Mouse (Mus musculus) C2C12 (cell line): ENCODE results near the gene Dll3. TPM values are rescaled to one million over a fixed set of nuclear protein-coding genes. Genes with fewer than 3 reads are reported as not detected.

Experiments used
- H3K27me3 ChIP-seq: one replicate; pipeline ENCODE4 v1.6.1; 2011; ENCODE audit not compliant: control insufficient read depth, insufficient read depth, insufficient read length
- H3K36me3 ChIP-seq: one replicate; pipeline ENCODE4 v1.6.1; 2011; ENCODE audit not compliant: control insufficient read depth, insufficient read depth
- H3K4me3 ChIP-seq: one replicate; pipeline ENCODE4 v1.5.1; 2011; ENCODE audit warnings: mild to moderate bottlenecking, control low read depth; ENCODE audit not compliant: poor library complexity, insufficient read depth, severe bottlenecking
- H3K79me2 ChIP-seq: one replicate; pipeline ENCODE4 v1.6.1; 2011; ENCODE audit not compliant: control insufficient read depth, insufficient read depth
- H3K79me3 ChIP-seq: one replicate; pipeline ENCODE4 v1.6.1; 2011; ENCODE audit warnings: low read depth, control low read depth
- H3ac ChIP-seq: one replicate; pipeline ENCODE3; 2011; ENCODE audit warnings: low read depth; ENCODE audit not compliant: control insufficient read depth, insufficient read length
- CEBPB ChIP-seq: IDR thresholded peaks from one replicate; pipeline ENCODE4 v1.6.1; 2011; ENCODE audit warnings: low read depth, mild to moderate bottlenecking, control low read depth, moderate library complexity
- CTCF ChIP-seq: IDR thresholded peaks from one replicate; pipeline ENCODE4 v1.5.1; 2011; ENCODE audit not compliant: control insufficient read depth, insufficient read depth, insufficient read length
- FOSL1 ChIP-seq: IDR thresholded peaks from one replicate; pipeline ENCODE4 v1.8.0; 2011; ENCODE audit warnings: mild to moderate bottlenecking, low read length; ENCODE audit not compliant: poor library complexity, insufficient read depth, severe bottlenecking
- MAX ChIP-seq: IDR thresholded peaks from one replicate; pipeline ENCODE4 v1.6.1; 2011; ENCODE audit warnings: mild to moderate bottlenecking, control low read depth
- MYOD1 ChIP-seq: IDR thresholded peaks from one replicate; pipeline ENCODE4 v1.6.1; 2011; ENCODE audit warnings: low read depth; ENCODE audit not compliant: control insufficient read depth, insufficient read length
- MYOG ChIP-seq: IDR thresholded peaks from one replicate; pipeline ENCODE4 v1.6.1; 2011; ENCODE audit not compliant: control insufficient read depth, insufficient read length; ENCODE audit errors: extremely low read depth
- USF1 ChIP-seq: IDR thresholded peaks from one replicate; pipeline ENCODE4 v1.6.1; 2011; ENCODE audit warnings: low read depth, mild to moderate bottlenecking, control low read depth, moderate library complexity
- polyA plus RNA-seq: library from polyadenylated mRNA; unstranded; fragments of >200 nt; fragmentation: generic; extraction: Trizol; gene quantifications from one replicate; pipeline ENCODE4 v1.2.1, GENCODE M21; 2012; ENCODE audit warnings: missing spikeins

Gene Dll3
- polyA plus RNA-seq, 1 experiment = 0.06 TPM

- Histone ChIP-seq H3K79me3 (no peaks in the 10 kb centered on the region), H3K36me3 (no peaks in the 10 kb centered on the region), H3K4me3 (no peak overlapping the region), H3ac (no peak overlapping the region), H3K79me2 (no peaks in the 10 kb centered on the region), H3K27me3 (no peaks in the 10 kb centered on the region)
- TF ChIP-seq CEBPB = no peak
- no peak for TF ChIP-seq MYOD1
- TF ChIP-seq USF1 = no peak
- TF ChIP-seq MAX = no peak
- no peak for TF ChIP-seq CTCF
- no peak for TF ChIP-seq MYOG
- no peak for TF ChIP-seq FOSL1
These were observed 24.8 kb downstream of the Dll3 start for GRCm38 (mm10) chr7:28277237-28277614.

GRCm38 (mm10) chr7:28271761-28272160 lies 30.3 kb downstream of the Dll3 start:
- Histone ChIP-seq H3K27me3 (no peaks in the 10 kb centered on the region), H3K79me3 (no peaks in the 10 kb centered on the region), H3K36me3 (no peaks in the 10 kb centered on the region), H3K4me3 (no peak overlapping the region), H3ac (no peak overlapping the region), H3K79me2 (no peaks in the 10 kb centered on the region)
- TF ChIP-seq MYOG (no peak), MAX (no peak), FOSL1 (no peak), USF1 (no peak), CEBPB (no peak), CTCF (no peak), MYOD1 (no peak)

DNA sequence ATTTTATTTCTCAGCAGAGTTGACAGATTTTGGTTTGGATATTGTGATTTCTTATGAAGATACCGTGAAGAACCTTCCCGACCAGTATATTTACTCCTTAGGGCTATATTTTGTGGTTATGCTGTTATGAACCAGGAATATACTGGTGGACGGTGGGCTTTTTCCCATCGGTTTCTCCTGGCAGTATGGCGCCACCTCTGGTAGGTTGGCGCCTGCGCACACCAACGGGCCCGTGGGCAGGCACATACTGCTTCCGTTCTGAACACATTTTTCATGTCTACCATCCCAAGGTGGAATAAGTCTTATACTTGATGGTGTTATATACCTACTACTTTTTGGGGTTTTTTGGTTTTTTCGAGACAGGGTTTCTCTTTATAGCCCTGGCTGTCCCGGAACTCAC lies 32.7 kb downstream of the Dll3 start:
- no peaks in the 10 kb centered on the region for H3K79me3 ChIP-seq
- no peaks in the 10 kb centered on the region for H3K36me3 ChIP-seq
- TF ChIP-seq MAX = no peak
- no peak for TF ChIP-seq CEBPB
- no peak for TF ChIP-seq USF1
- no peak for TF ChIP-seq CTCF
- TF ChIP-seq MYOD1 = no peak
- TF ChIP-seq FOSL1 = no peak
- no peak for TF ChIP-seq MYOG
- no peak overlapping the region for H3ac ChIP-seq
- H3K79me2 ChIP-seq = no peaks in the 10 kb centered on the region
- H3K27me3 ChIP-seq = no peaks in the 10 kb centered on the region
- H3K4me3 ChIP-seq = no peak overlapping the region

GRCm38 (mm10) chr7:28268576-28268975 lies 33.5 kb downstream of the Dll3 start:
- H3K4me3 ChIP-seq = no peak overlapping the region
- no peaks in the 10 kb centered on the region for H3K79me3 ChIP-seq
- TF ChIP-seq MAX (no peak), CEBPB (no peak), FOSL1 (no peak), MYOG (no peak), CTCF (no peak), USF1 (no peak), MYOD1 (no peak)
- H3K79me2 ChIP-seq = no peaks in the 10 kb centered on the region
- no peak overlapping the region for H3ac ChIP-seq
- H3K36me3 ChIP-seq = no peaks in the 10 kb centered on the region
- H3K27me3 ChIP-seq = no peaks in the 10 kb centered on the region

- TF ChIP-seq MYOG = no peak
- no peak for TF ChIP-seq CEBPB
- no peak for TF ChIP-seq MAX
- TF ChIP-seq MYOD1 = no peak
- no peak for TF ChIP-seq USF1
- TF ChIP-seq CTCF = no peak
- TF ChIP-seq FOSL1 = no peak
- no peak overlapping the region for H3ac ChIP-seq
- peak overlapping the region; percentile 26 for H3K4me3 ChIP-seq
- H3K79me2 ChIP-seq = no peaks in the 10 kb centered on the region
- no peaks in the 10 kb centered on the region for H3K79me3 ChIP-seq
- H3K36me3 ChIP-seq = no peaks in the 10 kb centered on the region
- H3K27me3 ChIP-seq = no peaks in the 10 kb centered on the region
These were observed 34.0 kb downstream of the Dll3 start for GRCm38 (mm10) chr7:28268042-28268531.
